Mouse (Mus musculus) lung, embryonic 14.5 days (tissue): ENCODE data around the gene Cacng2. TPM values are rescaled to one million over a fixed set of nuclear protein-coding genes. Genes with fewer than 3 reads are reported as not detected.

Experiments
- ATAC-seq: fragments of 200-750 bp; cut with Nextera tagmentation; 2 replicates; pipeline ENCODE4 v1.8.0; 2017; ENCODE audit warnings: mild to moderate bottlenecking, moderate TSS enrichment, moderate library complexity; ENCODE audit not compliant: insufficient read depth
- DNase-seq: peaks from one replicate; pipeline ENCODE4 v3.0.0-alpha.2; 2015
- H3K27ac ChIP-seq: fragments of 300-500 bp; sonication (generic); 2 replicates; pipeline ENCODE4 v1.5.1; 2014; ENCODE audit warnings: low read depth, mild to moderate bottlenecking, moderate library complexity
- H3K27me3 ChIP-seq: fragments of 300-500 bp; sonication (generic); 2 replicates; pipeline ENCODE4 v1.6.1; 2014; ENCODE audit warnings: low read length, control low read depth; ENCODE audit not compliant: insufficient read depth
- H3K36me3 ChIP-seq: fragments of 300-500 bp; sonication (generic); 2 replicates; pipeline ENCODE4 v1.6.1; 2014; ENCODE audit warnings: control low read depth; ENCODE audit not compliant: insufficient read depth
- H3K4me1 ChIP-seq: fragments of 300-500 bp; sonication (generic); 2 replicates; pipeline ENCODE4 v1.6.1; 2014; ENCODE audit warnings: antibody characterized with exemption, control low read depth; ENCODE audit not compliant: insufficient read depth
- H3K4me2 ChIP-seq: fragments of 300-500 bp; sonication (generic); 2 replicates; pipeline ENCODE4 v1.6.1; 2014; ENCODE audit warnings: mild to moderate bottlenecking
- H3K4me3 ChIP-seq: fragments of 300-500 bp; sonication (generic); 2 replicates; pipeline ENCODE4 v1.5.1; 2014; ENCODE audit warnings: low read depth, low read length
- H3K9ac ChIP-seq: fragments of 300-500 bp; sonication (generic); 2 replicates; pipeline ENCODE4 v1.6.1; 2014
- H3K9me3 ChIP-seq: fragments of 300-500 bp; sonication (generic); 2 replicates; pipeline ENCODE4 v1.6.1; 2016; ENCODE audit warnings: low read depth, low read length, control low read depth
- CTCF ChIP-seq: IDR thresholded peaks from 2 replicates; pipeline ENCODE4 v1.5.1; 2016; ENCODE audit warnings: antibody characterized with exemption, low read depth
- WGBS: fragments of 180-500 bp; shearing (Covaris S2); extraction: QIAGEN DNeasy Blood & Tissue Kit; methylation state at CpG from one replicate; pipeline ENCODE4 v1.1.7; 2014; 5-methylcytosine and 5-hydroxymethylcytosine counted together
- polyA plus RNA-seq: library from polyadenylated mRNA; unstranded; fragments of >200 nt; fragmentation: Nextera tagmentation; extraction: Ambion mirVana; gene quantifications from 2 replicates; pipeline ENCODE4 v1.2.1, GENCODE M21; 2014

Gene Cacng2
- polyA plus RNA-seq, 1 experiment from 2014 or later = not detected

GRCm38 (mm10) chr15:77955440-77956403 is 164.1 kb downstream of the Cacng2 start:
- 7% methylated on average over 52 of the region's 52 CpGs for WGBS

GRCm38 (mm10) chr15:77954362-77954761 is 165.5 kb downstream of the Cacng2 start:
- WGBS = 86% methylated on average over 2 of the region's 2 CpGs
- Histone ChIP-seq H3K36me3 (peaks cover 16% of the 10 kb centered on the region), H3K4me3 (no peak overlapping the region), H3K9me3 (no peaks in the 10 kb centered on the region), H3K9ac (no peak overlapping the region), H3K27me3 (peaks cover 13% of the 10 kb centered on the region), H3K4me2 (no peak overlapping the region), H3K4me1 (peaks cover 10% of the 10 kb centered on the region), H3K27ac (no peak overlapping the region)
- ATAC-seq (no peak), DNase-seq (no peak)
- no peak for TF ChIP-seq CTCF

More at GRCm38 (mm10) chr15:77955440-77956403, 164.1 kb downstream of the Cacng2 start:
- DNase-seq (peak; percentile 21), ATAC-seq (peak; percentile 56)
- Histone ChIP-seq H3K4me3 (peak overlapping the region; percentile 52), H3K36me3 (peaks cover 29% of the 10 kb centered on the region), H3K4me1 (peaks cover 10% of the 10 kb centered on the region), H3K27me3 (peaks cover 13% of the 10 kb centered on the region), H3K9me3 (no peaks in the 10 kb centered on the region), H3K9ac (peak overlapping the region; percentile 50), H3K27ac (no peak overlapping the region), H3K4me2 (peak overlapping the region; percentile 84)
- TF ChIP-seq CTCF = no peak

- TF ChIP-seq CTCF = no peak
- no peak for DNase-seq
- WGBS = 80% methylated on average over 3 of the region's 3 CpGs
- H3K9ac ChIP-seq = no peak overlapping the region
- H3K9me3 ChIP-seq = no peaks in the 10 kb centered on the region
- no peak overlapping the region for H3K27ac ChIP-seq
- H3K4me2 ChIP-seq = no peak overlapping the region
- peaks cover 1% of the 10 kb centered on the region; the same call in 1 of the 2 replicates for H3K36me3 ChIP-seq
- peaks cover 10% of the 10 kb centered on the region for H3K4me1 ChIP-seq
- ATAC-seq = no peak
- peaks cover 13% of the 10 kb centered on the region for H3K27me3 ChIP-seq
- H3K4me3 ChIP-seq = no peak overlapping the region
Observed at GRCm38 (mm10) chr15:77952921-77953320, 166.9 kb downstream of the Cacng2 start.

- Histone ChIP-seq H3K4me2 (no peak overlapping the region), H3K36me3 (no peaks in the 10 kb centered on the region), H3K4me3 (no peak overlapping the region), H3K9ac (no peak overlapping the region), H3K27me3 (no peaks in the 10 kb centered on the region), H3K4me1 (no peaks in the 10 kb centered on the region), H3K9me3 (no peaks in the 10 kb centered on the region), H3K27ac (no peak overlapping the region)
- DNase-seq (no peak), ATAC-seq (no peak)
- no peak for TF ChIP-seq CTCF
- 84% methylated on average over 7 of the region's 7 CpGs for WGBS
Observed at GRCm38 (mm10) chr15:77949061-77949460, 170.8 kb downstream of the Cacng2 start.

- Histone ChIP-seq H3K9ac (no peak overlapping the region), H3K4me1 (no peaks in the 10 kb centered on the region), H3K9me3 (no peaks in the 10 kb centered on the region), H3K36me3 (no peaks in the 10 kb centered on the region), H3K27me3 (no peaks in the 10 kb centered on the region), H3K4me3 (no peak overlapping the region), H3K27ac (no peak overlapping the region), H3K4me2 (no peak overlapping the region)
- 82% methylated on average over 4 of the region's 4 CpGs for WGBS
- no peak for DNase-seq
- no peak for TF ChIP-seq CTCF
- no peak for ATAC-seq
Observed at GRCm38 (mm10) chr15:77945711-77946110, 174.1 kb downstream of the Cacng2 start.

Other genes starting within 250 kb of the Cacng2 start
- 209 and 227 TPM in 2 replicates for gene Txn2, start 191.0 kb downstream of the Cacng2 start, polyA plus RNA-seq
- gene Foxred2, start 163.3 kb downstream of the Cacng2 start, polyA plus RNA-seq = 5.4 and 5.7 TPM in 2 replicates
- gene Eif3d, start 149.2 kb downstream of the Cacng2 start, polyA plus RNA-seq = 212 and 239 TPM in 2 replicates
- 95.0 and 99.3 TPM in 2 replicates for gene Ift27, start 54.1 kb upstream of the Cacng2 start, polyA plus RNA-seq
- gene Pvalb, start 86.4 kb upstream of the Cacng2 start, polyA plus RNA-seq = 0.20 TPM in 1 of 2 replicates, not detected in the other
- 3.1 and 7.2 TPM in 2 replicates for gene Ncf4, start 124.8 kb upstream of the Cacng2 start, polyA plus RNA-seq
- 0.20 and 0.45 TPM in 2 replicates for gene Csf2rb2, start 185.7 kb upstream of the Cacng2 start, polyA plus RNA-seq
- 2.2 and 2.6 TPM in 2 replicates for gene Csf2rb, start 205.7 kb upstream of the Cacng2 start, polyA plus RNA-seq